ENCODE assay signal across 7 mouse cellular contexts in genomic region chr1:84839309-84840017, GRCm38 (mm10). TPM values are rescaled to one million over a fixed set of nuclear protein-coding genes. Genes with fewer than 3 reads are reported as not detected.
DNase-seq lines count a peak whose midpoint lies in the region; ATAC-seq lines count a peak whose summit lies in the region.

Gene Fbxo36 (plus strand): TSS chr1:84839841.

- WGBS in intestine, embryonic 15.5 days: under 1% methylated on average over 54 of the region's 54 CpGs
- under 1% methylated on average over 54 of the region's 54 CpGs for WGBS in midbrain, embryonic 10.5 days

- DNase-seq in adrenal gland, adult 2 months: peak; percentile 95
- DNase-seq in embryo, embryonic 11.5 days (ENCODE audit: low read depth, low spot score): peak; percentile 90
- DNase-seq in gastrocnemius, postnatal 36 days: peak; percentile 88 to 90
- peak; percentile 91 to 93 for DNase-seq in left cerebral cortex, postnatal 25 days (ENCODE audit: low spot score in 2 of 2)
- DNase-seq in midbrain, embryonic 10.5 days (ENCODE audit: low spot score): peak; percentile 94
- DNase-seq in right cerebral cortex, postnatal 4 days: peak; percentile 88

- H3K9me3 ChIP-seq in intestine, embryonic 15.5 days: no peaks in the 10 kb centered on the region
- H3K9me3 ChIP-seq in midbrain, embryonic 10.5 days (replicated peaks): no peaks in the 10 kb centered on the region

- H3K9ac ChIP-seq in intestine, embryonic 15.5 days: peak within 1 kb of the TSS; percentile 97

- peak within 1 kb of the TSS; percentile 94 for H3K4me3 ChIP-seq in intestine, embryonic 15.5 days (replicated peaks)
- H3K4me3 ChIP-seq in midbrain, embryonic 10.5 days: peak within 1 kb of the TSS; percentile 98

- intact Hi-C loops in gastrocnemius, postnatal 36 days (cut with DNase I): loop anchor here (5.0 to 10.0 kb wide), 2 partner anchors 57 to 105 kb away; no protein-coding TSS in a partner anchor
- intact Hi-C loops in left cerebral cortex, postnatal 25 days (cut with DNase I): loop anchor here (1.0 to 5.0 kb wide), 2 partner anchors 96 to 107 kb away; partner anchors contain the start of gene Slc16a14

- H3K4me1 ChIP-seq in intestine, embryonic 15.5 days (replicated peaks): no peaks in the 10 kb centered on the region
- peaks cover 23% of the 10 kb centered on the region for H3K4me1 ChIP-seq in midbrain, embryonic 10.5 days

- no peaks in the 10 kb centered on the region for H3K36me3 ChIP-seq in intestine, embryonic 15.5 days
- H3K36me3 ChIP-seq in midbrain, embryonic 10.5 days: peaks cover 13% of the 10 kb centered on the region

- H3K4me2 ChIP-seq in intestine, embryonic 15.5 days (replicated peaks): peak within 1 kb of the TSS; percentile 69

- no peaks in the 10 kb centered on the region for H3K27me3 ChIP-seq in intestine, embryonic 15.5 days (replicated peaks)
- no peaks in the 10 kb centered on the region for H3K27me3 ChIP-seq in midbrain, embryonic 10.5 days (ENCODE audit: low read depth, poor library complexity, severe bottlenecking)

- peak within 1 kb of the TSS; percentile 99 for H3K27ac ChIP-seq in intestine, embryonic 15.5 days
- H3K27ac ChIP-seq in midbrain, embryonic 10.5 days (replicated peaks): peak within 1 kb of the TSS; percentile 99

- peak; percentile 86 for ATAC-seq in intestine, embryonic 15.5 days

RNA-seq across cellular contexts. Expression of gene Fbxo36, which starts in this region (rescaled TPM):
- total RNA-seq in adrenal gland, adult 2 months (2021): 10 to 100 TPM; 13.9 to 16.7 TPM
- polyA plus RNA-seq in adrenal gland, adult 2 months (2012; rRNA removed): 7.6 and 8.9 TPM in 2 replicates
- total RNA-seq in gastrocnemius, postnatal 36 days (2021): 1 to 10 TPM; 1.5 to 2.5 TPM
- 12.3 and 14.9 TPM in 2 replicates for polyA plus RNA-seq in intestine, embryonic 15.5 days (2015; fragmentation: Nextera tagmentation; extraction: Ambion mirVana)
- total RNA-seq in left cerebral cortex, postnatal 25 days (2021): 1 to 10 TPM; 2.2 to 2.5 TPM
- 9.8 and 10.9 TPM in 2 replicates for polyA plus RNA-seq in midbrain, embryonic 10.5 days (2016; fragmentation: Nextera tagmentation; extraction: Ambion mirVana)

Comparison
In these comparisons a context has a peak if more than half of its experiments do, and no peak if none do; other contexts are left out.
1. Peak in every context shown above with its lines: DNase-seq, ATAC-seq, H3K4me3 ChIP-seq and H3K27ac ChIP-seq.
2. RNA of gene Fbxo36 (total RNA-seq): 13.9 to 16.7 TPM in adrenal gland, adult 2 months; 2.2 to 2.5 TPM in left cerebral cortex, postnatal 25 days and 1.5 to 2.5 TPM in gastrocnemius, postnatal 36 days; every median in the first group is over 4 times any median in the second.